In the genomic region with DNA sequence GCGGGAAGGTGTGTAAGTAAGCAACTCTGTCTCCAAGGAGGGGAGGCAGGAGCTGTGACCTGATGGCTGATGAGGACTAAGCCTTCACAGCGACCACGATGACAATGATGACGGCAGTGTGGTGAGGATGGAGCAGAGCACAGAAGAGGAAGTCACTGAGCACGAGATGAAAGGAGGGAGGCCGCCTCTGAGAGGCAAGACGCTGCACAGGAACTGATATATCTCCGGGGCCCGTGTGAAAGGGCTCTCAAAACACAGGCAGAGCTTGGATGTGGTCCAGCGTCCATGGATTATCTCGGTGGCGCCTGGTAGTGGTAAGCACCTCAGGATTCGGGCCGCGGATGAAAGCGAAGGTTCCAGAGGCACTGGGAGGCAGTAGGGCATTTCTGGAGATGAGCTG, we compare ENCODE assay signal across 9 mouse cellular contexts.
DNase-seq lines count a peak whose midpoint lies in the region.
"Had no signal": no experiment of that assay in that cellular context is flagged by ENCODE, and none has a peak within 500 bp of the region (broad histone marks: within the 10 kb centered on the region; RNA-seq: fewer than 3 reads in every experiment).

No protein-coding gene starts in this region.

- peak; percentile 85 for DNase-seq in CD4-positive helper T cell, adult 2 months (ENCODE audit: low read depth, low spot score)
- peak; percentile 87 to 90 for DNase-seq in CD8-positive naive resting alpha-beta T cell, adult 2 months (ENCODE audit: low read depth in 2 of 2, low spot score in 2 of 2)
- peak; percentile 78 for DNase-seq in induced T-regulatory cell, adult 2 months (ENCODE audit: low read depth)
- peak; percentile 22 to 32 for DNase-seq in spleen, adult 18-20 months
- no peak for DNase-seq in gastrocnemius, adult 18-20 months (ENCODE audit: low spot score)
- DNase-seq in adrenal gland, adult (ENCODE audit: inconsistent age in 2 of 2, low spot score in 1 of 2), result no peak
- DNase-seq in cerebellum, adult 11-12 months, result no peak
- DNase-seq: cerebellum, adult 2 months; right cerebral cortex, postnatal 4 days had no signal

Comparison
In these comparisons a context has a peak if more than half of its experiments do, and no peak if none do; other contexts are left out.
1. DNase-seq: peak in CD4-positive helper T cell, adult 2 months (single experiment), CD8-positive naive resting alpha-beta T cell, adult 2 months (2 of 2), induced T-regulatory cell, adult 2 months (single experiment) and spleen, adult 18-20 months (2 of 2); none in gastrocnemius, adult 18-20 months (single experiment), adrenal gland, adult (0 of 2) and cerebellum, adult 11-12 months (single experiment).